Mouse (Mus musculus) hindbrain, embryonic 12.5 days (tissue): Measurements from ENCODE around the gene Gm853. TPM values are rescaled to one million over a fixed set of nuclear protein-coding genes. Genes with fewer than 3 reads are reported as not detected.

ENCODE experiments used
- ATAC-seq: fragments of 200-750 bp; cut with Nextera tagmentation; 2 replicates; pipeline ENCODE4 v1.8.0; 2017; ENCODE audit warnings: moderate TSS enrichment; ENCODE audit not compliant: low FRiP score
- H3K27ac ChIP-seq: fragments of 300-500 bp; sonication (generic); 2 replicates; pipeline ENCODE4 v1.5.1; 2016; ENCODE audit warnings: mild to moderate bottlenecking
- H3K27me3 ChIP-seq: fragments of 300-500 bp; sonication (generic); 2 replicates; pipeline ENCODE4 v1.6.1; 2016; ENCODE audit warnings: mild to moderate bottlenecking
- H3K36me3 ChIP-seq: fragments of 300-500 bp; sonication (generic); 2 replicates; pipeline ENCODE4 v1.6.1; 2016; ENCODE audit warnings: mild to moderate bottlenecking
- H3K4me1 ChIP-seq: fragments of 300-500 bp; sonication (generic); 2 replicates; pipeline ENCODE4 v1.6.1; 2016
- H3K4me2 ChIP-seq: fragments of 300-500 bp; sonication (generic); replicated peaks from 2 replicates; pipeline ENCODE4 v1.6.1; 2016; ENCODE audit warnings: mild to moderate bottlenecking
- H3K4me3 ChIP-seq: fragments of 300-500 bp; sonication (generic); 2 replicates; pipeline ENCODE4 v1.5.1; 2016; ENCODE audit warnings: mild to moderate bottlenecking
- H3K9ac ChIP-seq: fragments of 300-500 bp; sonication (generic); 2 replicates; pipeline ENCODE4 v1.6.1; 2016; ENCODE audit warnings: mild to moderate bottlenecking, moderate library complexity
- H3K9me3 ChIP-seq: fragments of 300-500 bp; sonication (generic); replicated peaks from 2 replicates; pipeline ENCODE4 v1.6.1; 2016; ENCODE audit warnings: mild to moderate bottlenecking
- WGBS: fragments of 180-500 bp; shearing (Covaris S2); methylation state at CpG from one replicate; pipeline ENCODE4 v1.1.7; 2016; 5-methylcytosine and 5-hydroxymethylcytosine counted together
- polyA plus RNA-seq: library from polyadenylated mRNA; unstranded; fragments of >200 nt; fragmentation: Nextera tagmentation; extraction: Ambion mirVana; gene quantifications from 2 replicates; pipeline ENCODE4 v1.2.1, GENCODE M21; 2016

Gm853 gene
- polyA plus RNA-seq, 1 experiment from 2014 or later = 1.1 TPM

GRCm38 (mm10) chr4:130212421-130212820, 9.8 kb downstream of the Gm853 start:
- 77% methylated on average over 7 of the region's 7 CpGs for WGBS
- H3K4me3 ChIP-seq = no peak overlapping the region
- no peaks in the 10 kb centered on the region for H3K9me3 ChIP-seq
- no peaks in the 10 kb centered on the region for H3K27me3 ChIP-seq
- H3K27ac ChIP-seq = no peak overlapping the region
- H3K4me1 ChIP-seq = no peaks in the 10 kb centered on the region
- ATAC-seq = no peak
- H3K36me3 ChIP-seq = no peaks in the 10 kb centered on the region
- no peak overlapping the region for H3K4me2 ChIP-seq
- H3K9ac ChIP-seq = no peak overlapping the region

- Histone ChIP-seq H3K4me2 (no peak overlapping the region), H3K9me3 (no peaks in the 10 kb centered on the region), H3K4me3 (no peak overlapping the region), H3K27ac (no peak overlapping the region), H3K9ac (no peak overlapping the region), H3K4me1 (no peaks in the 10 kb centered on the region), H3K36me3 (no peaks in the 10 kb centered on the region), H3K27me3 (no peaks in the 10 kb centered on the region)
- WGBS = 94% methylated on average over 2 of the region's 2 CpGs
- ATAC-seq = no peak
Measured at GRCm38 (mm10) chr4:130211870-130212269, 10.3 kb downstream of the Gm853 start.

DNA sequence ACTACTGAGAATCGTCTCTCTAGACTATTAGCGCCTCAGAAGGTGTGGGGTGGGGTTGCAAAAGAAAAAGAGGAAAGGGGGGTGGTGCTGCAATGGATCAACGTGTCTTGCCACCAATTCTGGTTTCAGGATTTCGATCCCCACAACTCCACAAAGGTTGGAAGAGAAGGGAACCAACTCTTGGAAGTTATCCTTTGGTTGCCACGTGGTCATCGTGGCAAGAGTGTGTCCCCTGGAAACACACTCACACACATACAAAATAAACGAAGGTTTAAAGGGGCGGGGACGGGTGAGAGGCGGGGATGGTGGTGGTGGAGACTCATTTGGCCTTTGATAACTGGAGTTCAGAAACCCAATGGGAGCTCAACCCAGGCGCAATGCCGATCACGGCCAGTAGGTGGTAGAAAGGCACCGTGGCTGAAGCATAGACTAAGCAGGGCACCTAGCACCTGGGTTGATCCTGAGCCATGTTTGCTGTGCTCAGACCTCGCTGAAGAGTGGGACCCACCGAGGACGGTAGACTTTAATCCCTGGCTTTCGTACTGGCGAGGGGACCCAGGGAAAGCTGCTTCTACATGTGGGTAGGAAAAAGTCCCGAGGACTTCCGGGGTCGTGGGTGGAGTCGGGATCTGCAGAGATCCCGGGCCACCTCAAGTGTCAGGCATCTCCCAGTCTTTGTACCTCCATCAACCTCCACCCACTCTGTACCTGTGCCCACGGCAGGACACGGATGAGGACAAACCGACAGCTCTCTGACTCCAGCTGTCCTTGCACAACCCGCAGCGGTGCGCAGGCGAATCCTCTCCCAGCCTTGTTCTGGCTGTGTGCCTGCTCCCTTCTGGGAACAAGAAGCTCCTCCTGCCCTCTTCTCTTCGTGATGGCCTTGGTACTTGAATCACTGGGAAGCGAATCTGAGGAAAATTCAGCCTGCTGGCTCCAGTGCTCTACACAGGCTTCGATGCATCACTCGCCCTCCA, 23.2 kb downstream of the Gm853 start:
- peak overlapping the region; percentile 59 for H3K9ac ChIP-seq
- H3K27ac ChIP-seq = no peak overlapping the region
- peaks cover 5% of the 10 kb centered on the region; the same call in 1 of the 2 replicates for H3K9me3 ChIP-seq
- peaks cover 7% of the 10 kb centered on the region for H3K4me1 ChIP-seq
- no peaks in the 10 kb centered on the region for H3K36me3 ChIP-seq
- ATAC-seq = peak; percentile 80
- peak overlapping the region; percentile 32 for H3K4me3 ChIP-seq
- 21% methylated on average over 35 of the region's 35 CpGs for WGBS
- H3K4me2 ChIP-seq = peak overlapping the region; percentile 61
- H3K27me3 ChIP-seq = peaks cover 2% of the 10 kb centered on the region; the same call in 1 of the 2 replicates

DNA sequence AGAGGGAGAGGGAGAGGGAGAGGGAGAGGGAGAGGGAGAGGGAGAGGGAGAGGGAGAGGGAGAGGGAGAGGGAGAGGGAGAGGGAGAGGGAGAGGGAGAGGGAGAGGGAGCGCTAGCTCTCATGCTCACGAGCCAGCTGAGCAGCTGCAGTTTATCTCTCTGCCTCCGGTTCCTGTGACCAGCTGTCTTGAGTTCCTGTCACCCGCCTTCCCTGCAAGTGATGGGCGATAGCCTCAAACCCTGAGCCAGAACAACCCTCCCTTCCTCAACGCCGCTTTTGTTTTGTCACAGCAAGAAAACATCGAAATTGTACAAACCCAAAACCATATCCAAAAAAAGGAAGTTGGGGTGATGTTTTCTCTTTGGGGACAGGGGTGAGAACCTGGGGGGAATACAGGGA, 25.7 kb downstream of the Gm853 start:
- H3K36me3 ChIP-seq = no peaks in the 10 kb centered on the region
- H3K4me2 ChIP-seq = no peak overlapping the region
- no peaks in the 10 kb centered on the region for H3K9me3 ChIP-seq
- no peak overlapping the region for H3K9ac ChIP-seq
- H3K27ac ChIP-seq = no peak overlapping the region
- H3K4me1 ChIP-seq = peaks cover 7% of the 10 kb centered on the region
- ATAC-seq = no peak
- 72% methylated on average over 8 of the region's 8 CpGs for WGBS
- H3K27me3 ChIP-seq = peaks cover 7% of the 10 kb centered on the region; the same call in 1 of the 2 replicates
- H3K4me3 ChIP-seq = no peak overlapping the region

GRCm38 (mm10) chr4:130195924-130196323, 26.3 kb downstream of the Gm853 start:
- H3K27me3 ChIP-seq = peaks cover 7% of the 10 kb centered on the region; the same call in 1 of the 2 replicates
- no peak for ATAC-seq
- WGBS = 70% methylated on average over 13 of the region's 13 CpGs
- no peak overlapping the region for H3K27ac ChIP-seq
- H3K4me3 ChIP-seq = no peak overlapping the region
- no peak overlapping the region for H3K4me2 ChIP-seq
- H3K4me1 ChIP-seq = peaks cover 7% of the 10 kb centered on the region
- no peaks in the 10 kb centered on the region for H3K36me3 ChIP-seq
- no peaks in the 10 kb centered on the region for H3K9me3 ChIP-seq
- no peak overlapping the region for H3K9ac ChIP-seq

- WGBS = 65% methylated on average over 9 of the region's 9 CpGs
- Histone ChIP-seq H3K27me3 (peaks cover 7% of the 10 kb centered on the region; the same call in 1 of the 2 replicates), H3K4me2 (no peak overlapping the region), H3K9ac (no peak overlapping the region), H3K36me3 (no peaks in the 10 kb centered on the region), H3K9me3 (no peaks in the 10 kb centered on the region), H3K4me3 (no peak overlapping the region), H3K27ac (no peak overlapping the region), H3K4me1 (no peaks in the 10 kb centered on the region; the same call in none of the 2 replicates)
- no peak for ATAC-seq
Measured at GRCm38 (mm10) chr4:130192266-130192665, 29.9 kb downstream of the Gm853 start.

DNA sequence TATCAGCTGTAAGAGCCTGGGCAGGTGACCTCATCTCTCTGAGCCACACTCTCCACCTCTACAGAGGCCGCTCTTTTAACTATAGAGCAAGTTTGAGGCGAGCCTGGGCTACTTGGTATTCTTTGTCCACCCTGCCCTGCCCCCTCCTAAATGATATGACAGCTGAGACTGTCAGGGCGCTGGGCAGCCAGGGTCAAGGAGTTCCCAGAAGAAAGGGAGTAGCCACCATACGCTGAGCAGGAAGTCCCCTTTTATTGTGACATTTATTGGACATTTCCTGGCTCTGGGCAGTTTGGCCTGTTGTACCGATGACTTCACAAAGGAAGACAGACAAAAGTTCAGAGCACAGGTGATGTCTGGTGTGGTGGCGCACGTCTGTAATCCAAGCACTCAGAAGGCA, 32.6 kb downstream of the Gm853 start:
- ATAC-seq = no peak

GRCm38 (mm10) chr4:130188806-130189297, 33.3 kb downstream of the Gm853 start:
- peak; percentile 40; the same call in 1 of the 2 replicates for ATAC-seq
- Histone ChIP-seq H3K27me3 (0 out of 2 replicates have a peak, but pooled peaks cover 5% of the 10 kb centered on the region), H3K36me3 (no peaks in the 10 kb centered on the region), H3K4me2 (peak overlapping the region; percentile 40), H3K4me1 (no peaks in the 10 kb centered on the region; the same call in 1 of the 2 replicates), H3K9me3 (no peaks in the 10 kb centered on the region), H3K27ac (no peak overlapping the region), H3K9ac (no peak overlapping the region), H3K4me3 (no peak overlapping the region)
- WGBS = 2% methylated on average over 13 of the region's 13 CpGs

More for the DNA sequence above, 32.6 kb downstream of the Gm853 start:
- Histone ChIP-seq H3K27ac (no peak overlapping the region), H3K4me3 (no peak overlapping the region), H3K4me1 (no peaks in the 10 kb centered on the region; the same call in 1 of the 2 replicates), H3K9me3 (no peaks in the 10 kb centered on the region), H3K4me2 (no peak overlapping the region), H3K36me3 (no peaks in the 10 kb centered on the region), H3K27me3 (0 out of 2 replicates have a peak, but pooled peaks cover 5% of the 10 kb centered on the region), H3K9ac (no peak overlapping the region)
- WGBS = 68% methylated on average over 7 of the region's 7 CpGs

DNA sequence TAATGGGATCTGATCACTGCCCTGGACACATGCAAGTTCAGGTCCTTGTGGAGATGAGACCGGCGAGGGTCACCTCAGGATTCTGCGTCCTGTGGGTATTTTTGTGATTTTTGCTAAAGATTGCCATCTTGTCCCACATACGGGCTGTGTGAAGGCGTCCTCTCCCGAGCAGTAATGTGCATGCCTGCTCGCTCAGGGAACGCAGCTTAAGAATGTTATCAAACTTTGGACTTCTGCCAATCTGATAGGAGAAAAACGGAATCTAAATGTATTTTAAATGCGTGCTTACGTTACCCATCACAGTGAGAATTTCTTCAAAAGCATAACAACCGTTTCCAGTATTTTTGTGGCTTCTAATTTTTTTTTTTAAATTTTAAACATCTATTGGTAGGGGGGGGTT, 35.3 kb downstream of the Gm853 start:
- Histone ChIP-seq H3K9me3 (no peaks in the 10 kb centered on the region), H3K4me2 (no peak overlapping the region), H3K27me3 (0 out of 2 replicates have a peak, but pooled peaks cover 1% of the 10 kb centered on the region), H3K4me1 (no peaks in the 10 kb centered on the region; the same call in 1 of the 2 replicates), H3K9ac (no peak overlapping the region), H3K27ac (no peak overlapping the region), H3K36me3 (no peaks in the 10 kb centered on the region), H3K4me3 (no peak overlapping the region)
- WGBS = 86% methylated on average over 12 of the region's 12 CpGs
- ATAC-seq = no peak

DNA sequence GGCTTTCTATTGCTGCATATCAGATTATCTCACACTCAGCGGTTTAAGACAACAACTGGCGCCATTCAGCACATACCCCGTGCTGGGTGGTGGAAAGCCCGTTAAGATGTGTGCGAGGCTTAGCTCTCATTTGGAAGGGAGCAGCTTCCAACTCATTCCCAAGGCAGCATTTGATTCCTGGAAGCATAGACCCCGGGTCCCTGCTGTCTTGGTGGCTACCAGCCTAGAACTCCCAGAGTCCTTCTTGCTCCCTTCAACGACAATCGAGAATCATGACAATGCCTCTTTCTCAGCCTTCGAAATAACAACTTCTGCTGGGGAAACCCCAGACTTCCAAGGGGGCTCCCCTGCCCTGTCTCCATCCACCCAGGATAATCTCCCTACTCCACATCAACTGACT, 35.8 kb downstream of the Gm853 start:
- H3K27ac ChIP-seq = no peak overlapping the region
- H3K36me3 ChIP-seq = no peaks in the 10 kb centered on the region
- no peak overlapping the region for H3K9ac ChIP-seq
- H3K4me3 ChIP-seq = no peak overlapping the region
- no peak for ATAC-seq
- no peaks in the 10 kb centered on the region for H3K27me3 ChIP-seq
- WGBS = 88% methylated on average over 9 of the region's 9 CpGs
- no peaks in the 10 kb centered on the region for H3K9me3 ChIP-seq
- no peak overlapping the region for H3K4me2 ChIP-seq
- H3K4me1 ChIP-seq = no peaks in the 10 kb centered on the region; the same call in 1 of the 2 replicates

- Histone ChIP-seq H3K4me3 (no peak overlapping the region), H3K27me3 (0 out of 2 replicates have a peak, but pooled peaks cover 2% of the 10 kb centered on the region), H3K27ac (no peak overlapping the region), H3K4me2 (no peak overlapping the region), H3K36me3 (no peaks in the 10 kb centered on the region), H3K9ac (no peak overlapping the region), H3K9me3 (no peaks in the 10 kb centered on the region), H3K4me1 (no peaks in the 10 kb centered on the region; the same call in 1 of the 2 replicates)
- 89% methylated on average over 5 of the region's 5 CpGs for WGBS
- ATAC-seq = no peak
Measured at GRCm38 (mm10) chr4:130183879-130184278, 38.3 kb downstream of the Gm853 start.

GRCm38 (mm10) chr4:130183023-130183422, 39.2 kb downstream of the Gm853 start:
- Histone ChIP-seq H3K27me3 (0 out of 2 replicates have a peak, but pooled peaks cover 2% of the 10 kb centered on the region), H3K4me1 (no peaks in the 10 kb centered on the region), H3K36me3 (no peaks in the 10 kb centered on the region), H3K9me3 (no peaks in the 10 kb centered on the region), H3K9ac (no peak overlapping the region), H3K4me3 (no peak overlapping the region), H3K27ac (no peak overlapping the region), H3K4me2 (no peak overlapping the region)
- no peak for ATAC-seq
- 81% methylated on average over 13 of the region's 13 CpGs for WGBS
